Mouse (Mus musculus) kidney, adult 2 months (tissue): ENCODE data around the gene Eif4g3.
"Not testable (repeated sequence)": the region's sequence is repeated elsewhere in the genome, so short reads cannot be mapped to it uniquely, and the experiment has no call there.

Experiments used
- CTCF ChIP-seq: fragments of 200-500 bp; conservative IDR thresholded peaks from 2 replicates; pipeline ENCODE4 v1.5.1; 2011; ENCODE audit warnings: low read depth, mild to moderate bottlenecking, control low read depth, low read length, moderate library complexity, mixed read lengths; ENCODE audit not compliant: insufficient read depth, insufficient read length
- POLR2A ChIP-seq: fragments of 200-500 bp; IDR thresholded peaks from one replicate; pipeline ENCODE4 v1.6.1; 2011; ENCODE audit warnings: low read depth, low read length, control low read depth

DNA sequence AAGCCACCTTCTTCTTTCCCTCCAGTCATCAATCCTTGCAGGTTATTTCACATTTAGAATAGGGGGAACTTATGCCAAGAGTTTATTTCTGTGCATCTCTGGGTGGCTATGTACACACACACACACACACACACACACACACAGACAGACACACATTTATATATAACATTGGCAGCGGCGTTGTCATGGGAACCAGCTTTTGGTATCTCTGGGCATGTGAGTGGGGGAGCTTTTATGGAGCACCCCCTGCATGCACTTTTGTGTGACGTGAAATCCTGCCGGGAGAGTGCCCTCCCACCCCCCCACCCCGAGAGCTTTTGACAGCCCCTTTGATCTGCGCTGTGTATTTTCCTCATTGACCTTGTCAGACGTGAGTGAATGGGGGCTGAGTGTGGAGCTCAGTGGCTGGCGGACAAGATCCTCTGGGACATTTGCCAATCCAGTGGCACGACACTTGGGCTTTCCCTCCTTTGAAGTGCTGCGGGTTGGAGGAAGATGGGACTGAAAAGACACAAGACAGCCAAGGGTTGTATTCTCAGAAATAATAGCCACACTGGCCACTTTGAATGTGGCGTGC, 22.1 kb upstream of the Eif4g3 start:
- TF ChIP-seq POLR2A, CTCF: not testable (repeated sequence)
